Mouse (Mus musculus) thymus, adult 2 months (tissue): Measurements from ENCODE around the gene Abhd8.

ENCODE experiments used
- CTCF ChIP-seq: fragments of 200-500 bp; IDR thresholded peaks from 2 replicates; pipeline ENCODE4 v1.5.1; 2012; ENCODE audit warnings: mild to moderate bottlenecking, control low read depth, low read length, moderate library complexity, borderline replicate concordance; ENCODE audit not compliant: control insufficient read depth, poor library complexity, insufficient read depth; ENCODE audit errors: extremely low read depth
- POLR2A ChIP-seq: fragments of 200-500 bp; IDR thresholded peaks from 2 replicates; pipeline ENCODE4 v1.6.1; 2012; ENCODE audit warnings: mild to moderate bottlenecking, low read length, control low read depth, moderate library complexity; ENCODE audit not compliant: control insufficient read depth, poor library complexity, insufficient read depth; ENCODE audit errors: extremely low read depth

- TF ChIP-seq POLR2A (peak; percentile 75), CTCF (peak; percentile 59; the same call in 1 of the 2 replicates)
Observed at GRCm38 (mm10) chr8:71468916-71469315, 5.5 kb upstream of the Abhd8 start, which contains the start of gene Dda1.
